Mouse (Mus musculus): Measurements from ENCODE around the gene Cdc45. TPM values are rescaled to one million over a fixed set of nuclear protein-coding genes. Genes with fewer than 3 reads are reported as not detected.

Gene Cdc45
- polyA plus RNA-seq, 1 experiment from 2014 or later, result 18.7 TPM

- 38% methylated on average over 18 of the region's 18 CpGs for WGBS (ENCODE audit: insufficient replicate concordance)
- H3K4me2 ChIP-seq (ENCODE audit: low read depth, low read length), result 0 out of 2 replicates have a peak overlapping the region, but pooled peaks have one; percentile 57
- no peaks in the 10 kb centered on the region for H3K9me3 ChIP-seq (ENCODE audit: low read length)
- H3K9ac ChIP-seq (replicated peaks), result no peak overlapping the region
- H3K36me3 ChIP-seq (replicated peaks; ENCODE audit: insufficient read depth, low read length), result no peaks in the 10 kb centered on the region
- H3K4me3 ChIP-seq (ENCODE audit: low read depth, low read length), result no peak overlapping the region
- no peak for TF ChIP-seq CTCF (IDR thresholded peaks at IDR 0.05; ENCODE audit: low read depth)
- TF ChIP-seq EP300 (IDR thresholded peaks at IDR 0.05; ENCODE audit: low read depth), result no peak; the same call in 1 of the 2 replicates
- H3K27me3 ChIP-seq (ENCODE audit: insufficient read depth, low read length), result peaks cover 35% of the 10 kb centered on the region
- H3K4me1 ChIP-seq (ENCODE audit: insufficient read depth), result peaks cover 6% of the 10 kb centered on the region; the same call in 1 of the 2 replicates
- DNase-seq (no peak), ATAC-seq (no peak)
- peak overlapping the region; percentile 49 for H3K27ac ChIP-seq (ENCODE audit: low read depth)
These were observed 35.9 kb downstream of the Cdc45 start for GRCm38 (mm10) chr16:18775621-18776555.

DNA sequence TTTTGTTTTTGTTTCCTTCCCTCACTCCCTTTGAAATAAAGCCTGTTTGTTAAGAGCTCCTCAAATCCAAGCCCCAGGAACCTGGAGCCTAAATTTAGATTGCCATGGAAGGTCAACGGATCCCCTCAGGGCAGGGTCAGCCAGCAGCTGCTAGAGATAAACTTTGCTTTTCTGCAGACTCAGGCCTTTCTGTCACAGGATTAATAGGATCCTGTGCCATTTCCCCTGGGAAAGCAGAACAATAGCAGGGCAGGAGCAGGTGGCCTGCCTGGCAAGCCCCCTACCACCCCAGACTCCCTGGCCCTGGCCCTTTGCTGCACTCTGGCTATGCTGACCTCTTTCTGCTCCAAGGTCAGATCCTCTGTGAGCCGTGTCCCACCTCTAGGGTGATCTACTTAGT lies 37.9 kb downstream of the Cdc45 start:
- H3K4me1 ChIP-seq (ENCODE audit: insufficient read depth), result peaks cover 6% of the 10 kb centered on the region; the same call in 1 of the 2 replicates
- TF ChIP-seq CTCF (IDR thresholded peaks at IDR 0.05; ENCODE audit: low read depth) (no peak), EP300 (IDR thresholded peaks at IDR 0.05; ENCODE audit: low read depth) (no peak)
- H3K36me3 ChIP-seq (replicated peaks; ENCODE audit: insufficient read depth, low read length), result no peaks in the 10 kb centered on the region
- no peaks in the 10 kb centered on the region for H3K9me3 ChIP-seq (ENCODE audit: low read length)
- 25% methylated on average over 2 of the region's 2 CpGs for WGBS (ENCODE audit: insufficient replicate concordance)
- H3K4me3 ChIP-seq (ENCODE audit: low read depth, low read length), result no peak overlapping the region
- peaks cover 35% of the 10 kb centered on the region for H3K27me3 ChIP-seq (ENCODE audit: insufficient read depth, low read length)
- no peak overlapping the region for H3K27ac ChIP-seq (ENCODE audit: low read depth)
- ATAC-seq (peak; percentile 43), DNase-seq (no peak)
- no peak overlapping the region for H3K9ac ChIP-seq (replicated peaks)
- no peak overlapping the region for H3K4me2 ChIP-seq (ENCODE audit: low read depth, low read length)

DNA sequence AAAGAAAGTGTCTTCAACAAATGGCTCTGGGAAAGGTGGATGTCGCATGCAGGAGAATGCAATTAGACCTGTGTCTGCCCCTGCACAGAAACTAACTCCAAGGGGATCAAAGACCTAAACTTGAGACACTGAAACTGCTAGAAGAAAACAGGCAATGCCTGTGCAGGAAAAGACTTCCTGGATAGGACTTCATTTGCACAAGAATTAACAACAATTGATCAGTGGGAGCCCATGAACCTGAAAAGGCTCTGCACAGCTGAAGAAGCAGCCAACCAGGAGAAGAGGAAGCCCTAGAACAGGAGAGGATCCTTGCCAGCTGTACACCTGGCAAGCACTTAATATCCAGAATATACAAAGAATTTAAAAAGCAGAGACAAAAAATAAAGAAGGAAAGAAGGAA lies 42.3 kb downstream of the Cdc45 start:
- Histone ChIP-seq H3K9me3 (ENCODE audit: low read length) (no peaks in the 10 kb centered on the region), H3K4me3 (ENCODE audit: low read depth, low read length) (no peak overlapping the region), H3K27me3 (ENCODE audit: insufficient read depth, low read length) (no peaks in the 10 kb centered on the region), H3K4me1 (ENCODE audit: insufficient read depth) (no peaks in the 10 kb centered on the region), H3K36me3 (replicated peaks; ENCODE audit: insufficient read depth, low read length) (no peaks in the 10 kb centered on the region), H3K4me2 (ENCODE audit: low read depth, low read length) (no peak overlapping the region), H3K27ac (ENCODE audit: low read depth) (no peak overlapping the region), H3K9ac (replicated peaks) (no peak overlapping the region)
- ATAC-seq, result no peak
- TF ChIP-seq EP300 (IDR thresholded peaks at IDR 0.05; ENCODE audit: low read depth), result no peak
- no peak for TF ChIP-seq CTCF (IDR thresholded peaks at IDR 0.05; ENCODE audit: low read depth)
- 74% methylated on average over 1 of the region's 1 CpGs for WGBS (ENCODE audit: insufficient replicate concordance)
- DNase-seq, result no peak

DNA sequence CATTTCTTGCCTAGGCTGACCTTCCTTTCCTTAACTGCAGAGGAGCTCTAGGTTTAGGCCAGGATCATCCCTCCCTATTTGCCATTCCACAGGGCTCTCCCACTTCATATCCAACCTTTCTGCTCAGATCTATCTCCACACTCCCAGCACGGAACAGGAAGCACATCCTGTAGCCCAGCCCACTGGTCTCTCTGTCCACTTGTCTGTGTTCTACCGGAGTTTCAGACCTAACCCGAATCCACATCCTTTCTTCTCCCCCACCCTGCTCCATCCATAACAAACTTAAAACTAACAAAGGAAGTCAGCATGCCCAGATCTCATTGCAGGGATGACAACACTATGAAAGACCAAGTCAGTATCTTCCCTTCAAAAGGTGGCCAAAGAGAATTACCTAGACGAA lies 45.4 kb downstream of the Cdc45 start:
- no peaks in the 10 kb centered on the region for H3K9me3 ChIP-seq (ENCODE audit: low read length)
- ATAC-seq (no peak), DNase-seq (no peak)
- WGBS (ENCODE audit: insufficient replicate concordance), result 52% methylated on average over 4 of the region's 4 CpGs
- H3K36me3 ChIP-seq (replicated peaks; ENCODE audit: insufficient read depth, low read length), result no peaks in the 10 kb centered on the region
- no peak overlapping the region for H3K4me3 ChIP-seq (ENCODE audit: low read depth, low read length)
- TF ChIP-seq EP300 (IDR thresholded peaks at IDR 0.05; ENCODE audit: low read depth) (no peak), CTCF (IDR thresholded peaks at IDR 0.05; ENCODE audit: low read depth) (no peak)
- no peak overlapping the region for H3K27ac ChIP-seq (ENCODE audit: low read depth)
- no peaks in the 10 kb centered on the region for H3K27me3 ChIP-seq (ENCODE audit: insufficient read depth, low read length)
- H3K9ac ChIP-seq (replicated peaks), result no peak overlapping the region
- H3K4me1 ChIP-seq (ENCODE audit: insufficient read depth), result no peaks in the 10 kb centered on the region
- H3K4me2 ChIP-seq (ENCODE audit: low read depth, low read length), result no peak overlapping the region

- H3K27me3 ChIP-seq (ENCODE audit: insufficient read depth, low read length), result no peaks in the 10 kb centered on the region
- no peaks in the 10 kb centered on the region for H3K9me3 ChIP-seq (ENCODE audit: low read length)
- no peak overlapping the region for H3K27ac ChIP-seq (ENCODE audit: low read depth)
- ATAC-seq, result no peak
- no peak for DNase-seq
- no peak overlapping the region for H3K9ac ChIP-seq (replicated peaks)
- TF ChIP-seq EP300 (IDR thresholded peaks at IDR 0.05; ENCODE audit: low read depth) (no peak), CTCF (IDR thresholded peaks at IDR 0.05; ENCODE audit: low read depth) (no peak)
- no peaks in the 10 kb centered on the region for H3K36me3 ChIP-seq (replicated peaks; ENCODE audit: insufficient read depth, low read length)
- 79% methylated on average over 3 of the region's 3 CpGs for WGBS (ENCODE audit: insufficient replicate concordance)
- no peak overlapping the region for H3K4me3 ChIP-seq (ENCODE audit: low read depth, low read length)
- no peaks in the 10 kb centered on the region for H3K4me1 ChIP-seq (ENCODE audit: insufficient read depth)
- no peak overlapping the region for H3K4me2 ChIP-seq (ENCODE audit: low read depth, low read length)
These were observed 48.8 kb downstream of the Cdc45 start for GRCm38 (mm10) chr16:18762960-18763359.

DNA sequence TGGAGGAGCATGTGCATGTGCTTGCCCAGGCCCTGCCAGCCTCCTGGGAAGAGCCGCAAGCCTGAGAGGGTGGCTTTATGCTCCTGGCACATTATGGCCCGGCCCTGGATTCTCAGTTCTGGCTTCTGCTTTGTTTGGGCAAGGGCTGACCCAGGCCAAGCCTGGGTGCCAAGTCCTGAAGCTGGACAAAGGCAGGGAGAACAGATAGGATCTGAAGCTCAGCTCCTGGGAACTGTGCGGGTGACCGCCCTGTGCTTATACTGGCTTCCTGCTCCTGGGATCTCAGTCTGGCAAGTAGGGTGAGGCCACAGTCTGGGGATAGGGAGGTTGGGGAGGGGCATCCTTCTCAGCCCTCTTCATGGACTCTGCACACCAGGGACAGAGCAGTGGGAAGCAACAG lies 50.1 kb downstream of the Cdc45 start:
- Histone ChIP-seq H3K9me3 (ENCODE audit: low read length) (no peaks in the 10 kb centered on the region), H3K9ac (replicated peaks) (no peak overlapping the region), H3K4me1 (ENCODE audit: insufficient read depth) (no peaks in the 10 kb centered on the region), H3K36me3 (replicated peaks; ENCODE audit: insufficient read depth, low read length) (no peaks in the 10 kb centered on the region), H3K27me3 (ENCODE audit: insufficient read depth, low read length) (no peaks in the 10 kb centered on the region), H3K4me3 (ENCODE audit: low read depth, low read length) (no peak overlapping the region), H3K4me2 (ENCODE audit: low read depth, low read length) (no peak overlapping the region), H3K27ac (ENCODE audit: low read depth) (no peak overlapping the region)
- DNase-seq (no peak), ATAC-seq (no peak)
- WGBS (ENCODE audit: insufficient replicate concordance), result 87% methylated on average over 4 of the region's 4 CpGs
- TF ChIP-seq CTCF (IDR thresholded peaks at IDR 0.05; ENCODE audit: low read depth), result no peak
- no peak for TF ChIP-seq EP300 (IDR thresholded peaks at IDR 0.05; ENCODE audit: low read depth)

Measured in liver, postnatal 0 days (tissue).